Comparison of ENCODE assay signal across 9 mouse cellular contexts in the genomic region with DNA sequence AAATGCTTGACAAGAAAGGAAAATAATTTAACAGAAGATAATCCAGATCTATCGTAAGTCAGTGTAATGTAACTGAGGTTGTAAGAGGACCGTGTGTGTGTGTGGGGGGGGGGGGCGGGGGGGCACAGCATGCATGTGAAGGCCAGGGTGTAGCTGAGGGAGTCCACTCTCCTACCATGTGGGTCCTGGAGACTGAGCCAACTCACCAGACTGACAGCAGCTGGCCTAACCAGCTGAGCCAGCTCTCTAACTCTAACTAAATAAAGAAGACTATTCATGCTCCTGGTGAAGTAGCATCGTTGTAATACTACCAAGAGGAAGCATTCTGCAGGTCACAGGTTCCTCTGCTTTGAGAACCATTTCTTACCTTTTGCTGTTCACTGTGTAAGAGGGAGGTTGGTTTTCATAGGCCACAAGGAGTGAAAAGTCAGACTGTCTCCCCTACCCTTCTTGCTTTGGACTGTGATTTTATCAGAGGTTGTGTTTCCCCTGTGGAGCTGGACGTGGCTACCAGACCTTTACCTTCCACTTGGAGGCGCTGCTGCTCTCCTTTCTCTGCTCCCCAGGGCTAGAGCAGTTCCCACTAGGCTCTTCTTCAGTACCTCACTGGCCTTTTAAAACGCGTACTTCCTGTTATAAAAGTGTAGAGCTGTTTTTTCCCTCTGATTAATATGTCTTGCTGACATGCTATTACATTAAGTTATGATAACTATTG. TPM values are rescaled to one million over a fixed set of nuclear protein-coding genes. Genes with fewer than 3 reads are reported as not detected.
DNase-seq lines count a peak whose midpoint lies in the region; ATAC-seq and TF ChIP-seq lines count a peak whose summit lies in the region.
"Had no signal": no experiment of that assay in that cellular context is flagged by ENCODE, and none has a peak within 500 bp of the region (broad histone marks: within the 10 kb centered on the region; RNA-seq: fewer than 3 reads in every experiment).

No protein-coding gene starts in this region.

- H3K79me2 ChIP-seq in heart, adult 2 months (replicated peaks; ENCODE audit: control insufficient read depth, insufficient read depth, low read length) = no peaks in the 10 kb centered on the region

- ATAC-seq in heart, embryonic 12.5 days (ENCODE audit: insufficient number of reproducible peaks, low FRiP score) = no peak

- intact Hi-C loops in heart, adult 2 months (cut with DNase I) = no loop called here

- no peaks in the 10 kb centered on the region for H3K4me1 ChIP-seq in heart, adult 2 months (ENCODE audit: control insufficient read depth, insufficient read depth, low read length)
- H3K4me1 ChIP-seq in heart, embryonic 12.5 days (replicated peaks) = no peaks in the 10 kb centered on the region
- H3K4me1 ChIP-seq: embryonic facial prominence, embryonic 13.5 days had no signal

- no peak overlapping the region for H3K4me2 ChIP-seq in heart, embryonic 12.5 days
- H3K4me2 ChIP-seq: embryonic facial prominence, embryonic 13.5 days had no signal

- H3K27ac ChIP-seq in heart, adult 2 months = no peak overlapping the region
- no peak overlapping the region for H3K27ac ChIP-seq in heart, embryonic 12.5 days (ENCODE audit: poor library complexity, severe bottlenecking)
- H3K27ac ChIP-seq: embryonic facial prominence, embryonic 13.5 days had no signal

- WGBS in heart, adult 2 months = 65% methylated on average over 8 of the region's 8 CpGs
- 68% methylated on average over 8 of the region's 8 CpGs for WGBS in heart, embryonic 12.5 days

- peak; percentile 42 for TF ChIP-seq CTCF in heart, adult 2 months (IDR thresholded peaks at IDR 0.05)

- H3K9ac ChIP-seq in heart, adult 2 months (ENCODE audit: low read depth, low read length) = no peak overlapping the region
- no peak overlapping the region for H3K9ac ChIP-seq in heart, embryonic 12.5 days
- H3K9ac ChIP-seq: embryonic facial prominence, embryonic 13.5 days had no signal

- H3K9me3 ChIP-seq in heart, embryonic 12.5 days (replicated peaks) = no peaks in the 10 kb centered on the region
- H3K9me3 ChIP-seq: embryonic facial prominence, embryonic 13.5 days had no signal

- TF ChIP-seq POLR2A in heart, adult 2 months (IDR thresholded peaks at IDR 0.05; ENCODE audit: insufficient read depth, low read depth, low read length) = no peak

- no peaks in the 10 kb centered on the region for H3K36me3 ChIP-seq in heart, adult 2 months (ENCODE audit: control insufficient read depth, insufficient read depth, low read length)
- H3K36me3 ChIP-seq in heart, embryonic 12.5 days = peaks cover 25% of the 10 kb centered on the region

- H3K4me3 ChIP-seq in heart, adult 2 months = no peak overlapping the region
- no peak overlapping the region for H3K4me3 ChIP-seq in heart, embryonic 12.5 days
- H3K4me3 ChIP-seq: embryonic facial prominence, embryonic 13.5 days had no signal

- TF ChIP-seq EP300 in heart, adult 2 months (IDR thresholded peaks at IDR 0.05; ENCODE audit: insufficient read depth, low read depth, low read length) = no peak

- H3K27me3 ChIP-seq in heart, adult 2 months (ENCODE audit: control insufficient read depth, insufficient read depth, low read length) = no peaks in the 10 kb centered on the region
- H3K27me3 ChIP-seq in heart, embryonic 12.5 days (replicated peaks) = no peaks in the 10 kb centered on the region
- H3K27me3 ChIP-seq: embryonic facial prominence, embryonic 13.5 days had no signal

- no peak for DNase-seq in heart, adult 2 months
- no peak for DNase-seq in heart, adult 8-10 months (ENCODE audit: low spot score)
- DNase-seq in right cerebral cortex, adult 18-20 months = peak; percentile 31
- no peak for DNase-seq in right cerebral cortex, postnatal 25 days
- peak; percentile 12 for DNase-seq in cerebellum, adult 9-10 months
- DNase-seq in lung, postnatal 36 days = peak; percentile 19
- no peak for DNase-seq in spleen, postnatal 36 days (ENCODE audit: low spot score in 2 of 2)

RNA-seq across cellular contexts. Expression of a gene that starts 28.1 kb away (rescaled TPM):
- total RNA-seq in heart, adult 2 months (2021) = under 1 TPM; 0.05 to 0.11 TPM
- 0.06 TPM in 1 of 2 replicates, not detected in the other for polyA plus RNA-seq in heart, adult 2 months (2012; rRNA removed)
- total RNA-seq in heart, adult 8-10 months (2022) = under 1 TPM in 3 of 4 experiments, not detected in 1; 0.11 to 0.16 (median 0.12) TPM
- 0.08 and 0.13 TPM in 2 replicates for polyA plus RNA-seq in heart, embryonic 12.5 days (2016; fragmentation: Nextera tagmentation; extraction: Ambion mirVana)

Comparison
In these comparisons a context has a peak if more than half of its experiments do, and no peak if none do; other contexts are left out.
1. DNase-seq: peak in right cerebral cortex, adult 18-20 months (single experiment), cerebellum, adult 9-10 months (single experiment) and lung, postnatal 36 days (single experiment); none in heart, adult 2 months (0 of 2), heart, adult 8-10 months (single experiment), right cerebral cortex, postnatal 25 days (single experiment) and spleen, postnatal 36 days (0 of 2).